In genomic region chr12:40392869-40393268, GRCm38 (mm10) we compare ENCODE assay signal across 20 mouse cellular contexts. TPM values are rescaled to one million over a fixed set of nuclear protein-coding genes. Genes with fewer than 3 reads are reported as not detected.
"Had no signal": no experiment of that assay in that cellular context is flagged by ENCODE, and none has a peak within 500 bp of the region (broad histone marks: within the 10 kb centered on the region; RNA-seq: fewer than 3 reads in every experiment).

No protein-coding gene starts in this region.

- H3K4me3 ChIP-seq: left cerebral cortex, adult 2 months; liver, embryonic 13.5 days; midbrain, embryonic 13.5 days had no signal

- H3K4me1 ChIP-seq: liver, embryonic 13.5 days; midbrain, embryonic 13.5 days had no signal

- H3K4me2 ChIP-seq: liver, embryonic 13.5 days; midbrain, embryonic 13.5 days had no signal

- H3K27ac ChIP-seq: left cerebral cortex, adult 2 months; liver, embryonic 13.5 days; midbrain, embryonic 13.5 days; stomach, postnatal 0 days had no signal

- ATAC-seq: inflammation-experienced regulatory T-cells, adult 6 months; intestine, embryonic 16.5 days; midbrain, embryonic 13.5 days; midbrain, embryonic 16.5 days had no signal

- H3K27me3 ChIP-seq: liver, embryonic 13.5 days; midbrain, embryonic 13.5 days had no signal

- H3K36me3 ChIP-seq: liver, embryonic 13.5 days; midbrain, embryonic 13.5 days had no signal

- H3K9me3 ChIP-seq: liver, embryonic 13.5 days; midbrain, embryonic 13.5 days had no signal

- H3K9ac ChIP-seq: liver, embryonic 13.5 days; midbrain, embryonic 13.5 days had no signal

- DNase-seq: kidney, adult 18-20 months; layer of hippocampus, adult 9-11 months; layer of hippocampus, postnatal 36 days; liver, embryonic 13.5 days; lung, adult 2 months; lung, postnatal 14 days; lung, postnatal 4 days; right cerebral cortex, adult 18-20 months; right cerebral cortex, postnatal 14 days; right cerebral cortex, postnatal 4 days; thymus, adult 2 months; thymus, postnatal 14 days; thymus, postnatal 4 days had no signal

RNA-seq across cellular contexts. Expression of gene Dock4, which starts 52.9 kb away (rescaled TPM):
- total RNA-seq: megakaryocyte-erythroid progenitor cell, adult 5-6 weeks had no signal
